Mouse (Mus musculus): ENCODE measurements around the gene Fiz1.
"Not testable (repeated sequence)": the region's sequence is repeated elsewhere in the genome, so short reads cannot be mapped to it uniquely, and the experiment has no call there.

Gene Fiz1

GRCm38 (mm10) chr7:5037467-5037866 is 23.0 kb upstream of the Fiz1 start:
- DNase-seq, result no peak

- no peak for DNase-seq
Observed at GRCm38 (mm10) chr7:5037026-5037425, 22.5 kb upstream of the Fiz1 start.

GRCm38 (mm10) chr7:5036136-5036535 is 21.6 kb upstream of the Fiz1 start:
- DNase-seq, result no peak

GRCm38 (mm10) chr7:5035628-5036027 is 21.1 kb upstream of the Fiz1 start:
- DNase-seq, result no peak

- no peak for DNase-seq
Observed at GRCm38 (mm10) chr7:5033818-5034217, 19.3 kb upstream of the Fiz1 start, which contains the start of gene 4632433K11Rik. 4632433K11Rik (plus strand) TSS chr7:5034118.

GRCm38 (mm10) chr7:5031496-5031895 is 17.0 kb upstream of the Fiz1 start:
- DNase-seq, result no peak

- no peak for DNase-seq
Observed at GRCm38 (mm10) chr7:5030554-5031275, 16.2 kb upstream of the Fiz1 start.

- no peak for DNase-seq
Observed at GRCm38 (mm10) chr7:5029946-5030345, 15.4 kb upstream of the Fiz1 start.

- no peak for DNase-seq
Observed at GRCm38 (mm10) chr7:5029543-5029942, 15.0 kb upstream of the Fiz1 start.

- no peak for DNase-seq
Observed at GRCm38 (mm10) chr7:5021197-5021596, 6.7 kb upstream of the Fiz1 start.

- no peak for DNase-seq
Observed at GRCm38 (mm10) chr7:5020685-5021084, 6.2 kb upstream of the Fiz1 start.

- DNase-seq, result peak; percentile 100
Observed at GRCm38 (mm10) chr7:5020000-5020681, 5.6 kb upstream of the Fiz1 start, which contains the start of the genes Zfp865 and Ccdc106. Zfp865 (plus strand) TSS chr7:5020376. Ccdc106 (plus strand) TSS chr7:5020553.

- not testable (repeated sequence) for DNase-seq
Observed at GRCm38 (mm10) chr7:5019576-5019975, 5.1 kb upstream of the Fiz1 start.

- no peak for DNase-seq
Observed at GRCm38 (mm10) chr7:5017931-5018330, 3.4 kb upstream of the Fiz1 start.

- DNase-seq, result peak; percentile 57
Observed at GRCm38 (mm10) chr7:5017352-5017751, 2.9 kb upstream of the Fiz1 start.

GRCm38 (mm10) chr7:5016920-5017319 is 2.4 kb upstream of the Fiz1 start:
- DNase-seq, result no peak

- DNase-seq, result no peak
Observed at GRCm38 (mm10) chr7:5016057-5016456, 1.6 kb upstream of the Fiz1 start.

GRCm38 (mm10) chr7:5015118-5016001 is 863 bp upstream of the Fiz1 start, which contains the start of gene Gm44973:
Gm44973 (plus strand) TSS chr7:5015496.
- peak; percentile 99 for DNase-seq

- DNase-seq, result no peak
Observed at GRCm38 (mm10) chr7:5012681-5013513, 1.6 kb downstream of the Fiz1 start.

GRCm38 (mm10) chr7:5008229-5008628 is 6.3 kb downstream of the Fiz1 start:
- no peak for DNase-seq

GRCm38 (mm10) chr7:5002876-5003275 is 11.6 kb downstream of the Fiz1 start:
- DNase-seq, result not testable (repeated sequence)

GRCm38 (mm10) chr7:4999876-5000275 is 14.6 kb downstream of the Fiz1 start:
- DNase-seq, result peak; percentile 53

All from thymus, postnatal 14 days (tissue).